Mouse (Mus musculus) T-helper 2 cell (primary cell): ENCODE results near the gene Pld3.

Experiments used
- in situ Hi-C: fragments of 300-600 bp; cut with MboI, MseI; formaldehyde crosslinking; loops from one replicate; pipeline ENCODE4 v1.15.1; 2025; ENCODE audit warnings: high pct_unique_total_duplicates

Gene Pld3

DNA sequence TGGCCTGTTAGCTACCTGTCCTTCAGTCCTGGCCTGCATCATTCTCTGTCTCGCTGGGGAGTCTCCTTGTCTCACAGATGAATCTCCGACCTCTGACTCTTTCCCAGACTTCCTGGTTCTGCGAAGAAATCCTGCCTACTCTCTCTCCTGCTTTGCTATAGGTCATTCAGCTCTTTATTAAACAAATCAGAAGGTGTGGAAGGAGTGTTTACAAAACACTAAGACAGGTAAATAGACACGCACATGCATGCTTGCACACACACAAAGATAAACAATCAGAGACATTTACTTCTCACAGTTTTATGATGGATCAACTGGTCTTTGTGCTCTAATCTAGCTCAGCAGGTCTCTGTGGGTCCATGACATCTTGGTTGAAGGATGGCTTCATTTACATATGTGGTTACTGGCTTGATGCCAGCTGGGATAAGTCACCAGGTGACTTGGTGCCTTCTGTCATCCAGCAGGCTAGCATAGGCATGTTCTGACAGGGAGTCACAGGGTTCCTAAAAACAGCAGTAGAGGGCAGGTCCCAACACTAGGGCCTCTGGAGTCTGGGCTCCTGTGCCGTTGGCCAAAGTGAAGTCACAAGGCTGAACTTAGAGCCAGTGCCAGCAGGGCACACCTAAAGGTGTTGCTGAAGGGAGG lies 16.7 kb upstream of the Pld3 start:
- in situ Hi-C loops: no loop called here

DNA sequence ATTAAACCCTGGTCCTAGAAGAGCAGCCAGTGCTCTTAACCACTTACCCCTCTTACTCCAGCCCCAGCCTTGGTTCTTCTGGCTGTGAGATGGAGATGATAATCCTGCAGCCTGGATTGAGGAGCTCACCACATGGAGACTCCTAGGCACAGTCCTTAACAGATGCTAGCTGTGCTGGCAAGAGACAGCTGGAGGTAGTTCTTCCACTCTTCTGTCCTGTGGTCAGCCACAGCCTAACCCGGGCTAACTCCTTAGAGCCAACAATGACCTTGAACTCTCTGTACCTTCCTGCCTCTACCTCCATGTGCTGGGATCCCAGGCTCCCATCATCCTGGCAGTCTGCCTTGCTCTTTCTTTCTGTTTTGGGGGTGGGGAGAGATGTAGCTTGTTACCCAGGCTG lies 8.0 kb upstream of the Pld3 start:
- in situ Hi-C loops: no loop called here

DNA sequence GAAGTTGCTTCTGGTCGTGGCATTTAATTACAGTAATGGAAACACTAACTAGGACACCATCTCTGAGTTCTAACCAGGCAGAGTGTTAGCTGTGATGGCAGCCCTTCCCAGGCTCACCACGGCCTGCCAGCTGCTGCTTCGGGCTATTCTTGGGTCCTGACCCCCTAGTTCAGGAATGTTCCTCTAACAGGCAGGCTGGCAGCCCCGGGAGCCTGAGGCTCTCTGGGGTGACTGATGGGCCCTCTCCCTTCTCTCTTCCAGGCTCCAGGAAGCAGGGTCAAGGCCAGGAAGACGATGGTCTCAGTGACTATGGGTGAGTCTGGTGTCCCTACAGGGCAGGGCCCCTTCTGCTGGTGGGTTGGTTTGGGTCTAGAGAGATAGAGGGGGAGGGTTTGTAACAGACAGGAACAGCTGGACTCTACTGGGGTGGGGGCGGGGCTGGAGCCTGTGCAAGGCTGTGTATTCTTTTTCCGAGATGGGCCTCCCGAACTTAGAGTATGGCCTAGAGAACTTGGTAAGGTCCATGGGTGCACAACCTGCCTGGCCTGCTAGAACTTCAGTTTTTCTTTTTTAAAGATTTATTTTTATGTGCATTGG lies 7.4 kb upstream of the Pld3 start:
- in situ Hi-C loops: no loop called here

DNA sequence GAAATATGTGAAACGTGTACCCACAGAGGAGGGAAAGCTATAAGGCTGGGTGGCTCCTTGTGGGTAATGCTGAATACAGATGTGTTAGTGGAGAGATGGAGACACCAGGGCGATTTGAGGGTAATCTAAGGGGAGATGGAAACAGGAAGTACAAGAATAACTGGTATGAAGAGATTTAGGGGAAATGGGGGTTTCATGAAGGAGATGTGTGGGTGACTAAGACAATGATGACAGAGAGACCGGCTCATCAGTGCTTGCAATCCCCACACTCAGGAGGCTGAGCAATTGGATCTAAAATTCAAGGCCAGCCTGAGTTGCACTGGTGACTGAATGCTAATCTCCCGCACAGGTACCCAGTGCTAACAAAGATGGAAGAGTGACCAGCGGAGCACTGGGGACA lies 948 bp downstream of the Pld3 start:
- in situ Hi-C loops: loop anchor here (5.0 kb wide), 1 partner anchor 105 kb away; the partner anchor contains the start of genes Blvrb and Sptbn4

DNA sequence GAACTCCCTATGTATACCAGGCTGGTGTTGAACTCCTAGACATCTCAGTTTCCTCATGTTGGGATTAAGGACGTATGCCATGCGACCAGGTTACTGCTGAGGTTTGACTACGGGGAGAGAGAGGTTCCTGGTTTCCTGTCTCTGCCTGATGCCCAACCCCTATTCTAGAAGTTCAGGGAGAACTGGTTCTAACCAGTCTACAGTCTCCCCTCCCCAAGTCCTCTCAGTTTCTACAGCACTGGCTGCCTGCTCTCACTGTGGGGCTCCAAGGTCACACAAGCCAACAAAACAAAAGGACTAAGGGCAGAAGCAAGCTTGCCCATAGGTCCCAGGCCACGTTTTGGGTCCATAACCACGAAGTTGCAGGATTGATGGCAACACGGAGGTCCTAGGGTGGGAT lies 3.4 kb downstream of the Pld3 start:
- in situ Hi-C loops: no loop called here

DNA sequence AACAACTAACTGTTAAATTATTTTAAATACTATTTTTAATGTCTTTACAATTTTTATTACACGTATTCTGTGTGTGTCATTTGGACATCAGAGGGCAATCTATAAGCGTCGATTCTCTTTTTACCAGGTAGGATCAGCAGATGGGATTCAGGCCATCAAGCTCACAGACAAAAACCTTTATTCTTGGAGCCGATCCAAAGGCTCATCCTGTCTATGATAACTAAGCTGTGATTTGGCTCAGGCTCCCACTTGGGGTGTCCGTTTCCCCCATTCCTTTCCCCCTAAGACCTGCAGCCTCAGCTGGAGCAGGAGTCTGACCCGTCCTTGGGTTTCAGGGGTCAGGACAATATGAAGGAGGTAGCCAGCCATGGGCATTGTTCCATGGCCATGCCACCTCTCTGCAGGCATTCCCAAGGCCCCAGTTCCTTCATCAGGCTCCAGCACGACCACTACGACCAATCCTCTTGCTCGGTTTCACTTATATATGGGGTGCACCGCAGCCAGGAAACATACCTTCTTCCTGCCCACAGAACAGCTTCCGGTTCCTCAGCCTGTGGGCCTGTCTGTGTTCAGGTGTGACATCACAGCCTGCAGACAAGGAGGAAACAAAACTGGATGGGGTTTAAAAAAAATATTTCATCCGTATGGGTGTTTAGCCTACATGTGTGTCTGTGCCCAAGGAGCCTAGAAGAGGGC lies 8.2 kb downstream of the Pld3 start:
- in situ Hi-C loops: loop anchor here (5.0 kb wide), 1 partner anchor 38 kb away; no protein-coding TSS in a partner anchor

DNA sequence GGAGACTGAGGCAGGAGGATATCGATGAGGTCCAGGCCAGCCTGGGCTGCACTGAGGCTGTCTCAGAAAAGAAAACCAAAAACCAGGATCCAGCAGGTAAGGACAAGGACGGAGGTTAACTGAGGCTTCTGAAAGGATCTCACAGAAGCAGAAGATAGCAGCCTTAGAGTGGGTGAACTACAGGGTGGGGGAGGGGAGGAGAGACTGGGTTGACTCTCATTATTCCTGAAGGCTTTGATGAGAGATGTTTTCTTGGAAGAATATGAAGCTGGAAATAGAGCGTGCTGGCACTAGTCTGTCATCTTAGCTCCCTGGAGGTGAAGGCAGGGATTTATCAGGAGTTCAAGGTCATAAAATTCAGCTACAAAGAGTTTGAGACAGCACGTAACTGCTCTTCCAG lies 9.2 kb downstream of the Pld3 start:
- in situ Hi-C loops: loop anchor here (5.0 kb wide), 1 partner anchor 37 kb away; no protein-coding TSS in a partner anchor

DNA sequence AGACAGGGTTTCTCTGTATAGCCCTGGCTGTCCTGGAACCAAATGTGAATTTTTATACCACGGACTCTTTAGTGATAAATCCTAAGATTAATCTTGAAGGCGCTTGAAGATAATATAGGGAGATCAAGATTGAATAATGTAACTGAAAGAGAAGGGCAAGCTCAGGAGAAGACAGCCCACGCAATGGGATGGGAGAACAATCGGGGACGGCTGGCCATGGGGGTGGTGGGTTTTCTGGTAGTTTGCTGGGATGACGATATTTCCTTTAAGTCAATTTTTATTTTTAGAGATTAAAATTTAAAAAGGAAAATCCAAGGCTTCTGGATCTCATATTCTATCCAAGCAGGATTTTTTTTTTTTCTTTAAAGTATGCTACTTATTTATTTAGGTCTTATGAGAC lies 10.0 kb downstream of the Pld3 start:
- in situ Hi-C loops: loop anchor here (5.0 kb wide), 1 partner anchor 36 kb away; no protein-coding TSS in a partner anchor

DNA sequence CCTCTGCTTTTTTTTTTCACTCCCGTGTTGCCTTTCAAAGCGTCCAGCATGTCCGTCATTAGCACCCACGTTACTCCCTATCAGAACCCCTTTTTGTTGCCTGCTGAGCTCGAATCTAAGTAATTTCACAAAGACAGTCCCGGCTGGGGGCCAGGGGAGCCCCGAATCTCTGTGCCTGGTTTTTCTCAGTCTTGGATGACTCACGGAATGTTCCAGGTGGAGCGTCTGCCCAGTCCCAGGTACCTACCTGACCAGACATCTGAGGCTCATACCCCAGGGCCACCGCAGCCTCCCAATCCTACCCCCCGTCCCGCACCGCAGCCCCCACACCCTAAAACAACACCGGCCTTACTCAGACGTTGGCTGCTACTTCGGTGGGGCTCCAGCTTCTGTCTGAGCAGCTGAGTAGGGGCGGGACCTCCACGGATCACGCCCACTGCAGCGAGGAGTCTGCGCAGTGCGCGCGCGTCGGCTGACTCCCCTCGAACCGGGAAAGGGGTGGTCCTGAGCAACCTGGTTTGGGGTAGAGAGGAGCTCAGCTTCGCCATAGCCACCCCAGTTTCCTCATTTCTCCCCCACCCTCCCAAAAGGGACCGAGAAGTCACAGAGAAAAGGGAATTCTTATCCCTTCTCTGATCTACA lies 10.5 kb downstream of the Pld3 start:
- in situ Hi-C loops: loop anchor here (5.0 kb wide), 1 partner anchor 35 kb away; no protein-coding TSS in a partner anchor

DNA sequence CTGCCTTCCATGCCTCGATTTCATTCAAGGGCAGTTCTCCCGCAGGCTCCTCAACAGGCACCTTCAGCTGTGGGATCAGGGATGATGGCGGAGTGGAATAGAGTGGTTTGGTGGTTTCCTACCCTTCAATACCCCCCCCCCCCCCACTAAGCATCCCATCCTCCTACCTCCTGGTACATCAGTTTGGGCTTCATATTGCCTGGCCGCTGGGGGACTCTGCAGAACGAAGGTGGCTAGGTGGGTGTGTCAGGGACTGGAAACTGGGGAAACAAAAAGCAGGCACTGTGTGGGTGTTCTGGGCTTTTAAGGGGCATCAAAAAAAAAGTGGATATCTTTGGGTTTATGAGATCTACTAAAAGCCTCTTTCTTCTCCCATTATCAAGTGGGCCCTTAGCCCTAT lies 11.1 kb downstream of the Pld3 start:
- in situ Hi-C loops: loop anchor here (5.0 kb wide), 1 partner anchor 35 kb away; no protein-coding TSS in a partner anchor

DNA sequence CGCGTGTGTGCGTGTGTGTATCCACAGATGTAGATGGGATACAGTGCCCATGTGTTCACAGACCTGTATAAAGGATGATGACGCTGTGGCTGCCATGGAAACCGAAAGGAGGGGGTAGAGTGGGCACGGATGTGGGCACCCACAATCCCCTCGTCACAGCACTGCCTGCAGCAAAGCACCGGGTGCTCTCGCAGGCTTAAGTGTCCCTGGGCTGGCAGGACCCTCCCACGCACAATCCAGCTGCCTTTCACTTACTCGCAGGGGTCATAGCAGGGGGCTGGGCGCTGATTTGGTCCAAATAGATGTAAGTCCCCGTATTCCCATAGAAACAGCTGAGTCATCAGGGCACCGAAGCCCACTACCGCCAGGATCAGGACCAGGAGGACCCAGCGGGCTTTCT lies 11.6 kb downstream of the Pld3 start:
- in situ Hi-C loops: loop anchor here (5.0 kb wide), 1 partner anchor 34 kb away; no protein-coding TSS in a partner anchor

DNA sequence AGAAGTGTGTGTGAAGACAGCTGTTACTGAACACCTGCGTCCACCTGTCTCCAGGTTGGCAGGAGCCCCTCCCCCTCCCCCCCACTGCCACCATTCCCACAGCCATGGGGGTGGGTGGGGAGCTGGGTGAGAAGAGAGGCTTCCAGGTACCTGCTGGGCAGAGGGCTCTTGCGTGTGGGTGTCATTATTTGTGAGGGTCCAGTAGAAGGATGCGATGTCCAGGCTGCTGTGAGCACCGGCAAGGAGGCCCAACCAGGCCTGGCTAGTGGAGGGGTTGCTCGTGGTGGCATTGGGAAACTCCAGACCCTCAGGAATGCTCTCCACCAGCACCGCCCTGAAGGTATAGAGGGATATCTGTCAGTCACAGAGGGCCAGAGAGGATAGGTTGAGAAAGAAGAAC lies 12.1 kb downstream of the Pld3 start:
- in situ Hi-C loops: loop anchor here (5.0 kb wide), 1 partner anchor 34 kb away; no protein-coding TSS in a partner anchor

DNA sequence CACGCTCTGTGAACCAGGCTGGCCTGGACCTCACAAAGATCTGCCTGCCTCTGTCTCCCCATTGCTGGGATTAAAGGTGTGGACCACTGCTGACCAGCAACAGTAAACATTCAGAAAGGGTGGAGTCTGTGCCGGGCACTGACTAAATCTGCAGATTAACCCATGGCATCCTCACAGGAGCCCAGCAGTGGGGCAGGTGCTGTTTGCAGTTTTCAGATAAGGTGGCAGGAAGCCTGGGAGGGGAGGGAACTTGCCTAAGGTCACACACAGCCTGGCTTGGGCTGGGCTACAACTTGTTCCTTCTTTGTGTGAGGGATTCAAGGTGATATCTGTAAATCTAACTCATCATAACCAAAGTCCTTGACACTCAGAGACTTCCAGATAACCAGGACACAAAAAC lies 12.5 kb downstream of the Pld3 start:
- in situ Hi-C loops: loop anchor here (5.0 kb wide), 1 partner anchor 33 kb away; no protein-coding TSS in a partner anchor

DNA sequence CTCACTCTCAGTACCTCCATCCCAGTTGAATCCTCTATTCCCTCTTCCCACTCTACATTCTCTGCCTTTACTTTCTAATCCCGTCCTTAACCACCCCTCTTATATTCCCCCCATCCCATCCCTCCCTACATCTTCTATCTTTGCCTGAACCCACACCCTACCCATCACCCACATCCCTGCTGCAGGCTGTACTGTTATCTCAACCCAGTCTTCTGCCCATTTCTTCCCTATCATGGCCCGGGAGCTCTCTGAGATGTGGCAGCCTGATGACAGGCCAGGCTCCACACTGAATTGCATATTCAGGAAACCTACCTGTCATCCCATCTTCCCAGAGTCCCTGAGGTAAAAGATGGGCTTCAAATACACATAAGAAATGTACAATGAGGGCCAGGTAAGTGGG lies 14.2 kb downstream of the Pld3 start:
- in situ Hi-C loops: no loop called here

DNA sequence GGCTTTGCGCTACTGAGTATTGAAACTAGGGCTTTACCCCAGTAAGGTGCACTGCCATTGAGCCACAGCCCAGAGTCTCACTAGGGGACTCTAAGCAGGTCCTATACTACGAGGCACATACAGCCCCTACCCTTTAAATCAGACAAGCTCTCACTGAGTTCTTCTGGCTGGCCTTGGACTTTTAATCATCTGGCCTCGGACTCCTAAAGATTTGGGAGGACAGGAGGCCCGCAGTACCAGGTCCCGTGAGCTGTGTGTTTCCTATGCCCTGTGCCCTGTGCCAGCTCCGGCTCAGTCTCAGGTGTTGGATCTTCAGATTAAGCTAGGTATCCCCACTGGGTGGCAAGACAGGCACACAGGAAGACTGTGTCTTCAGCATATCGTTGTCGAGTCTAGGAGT lies 15.0 kb downstream of the Pld3 start:
- in situ Hi-C loops: no loop called here

DNA sequence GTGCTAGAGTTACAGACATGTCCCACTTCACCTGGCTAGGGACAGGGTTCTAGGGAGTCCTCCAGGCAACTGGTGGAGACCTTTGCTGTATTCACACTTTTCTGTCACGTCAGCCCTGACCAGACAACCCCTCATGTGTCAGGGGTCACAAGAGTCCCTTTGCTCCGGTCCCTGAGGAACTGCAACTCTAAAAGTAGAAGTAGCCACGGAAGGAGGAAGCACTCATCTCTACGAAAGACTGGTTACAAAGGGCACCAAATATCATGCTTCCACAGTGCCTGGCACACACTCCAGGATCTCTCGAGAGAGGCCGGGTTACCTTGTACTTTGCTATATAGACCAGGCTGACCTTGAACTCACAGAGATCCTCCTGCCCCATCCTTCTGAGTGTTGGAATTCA lies 16.4 kb downstream of the Pld3 start:
- in situ Hi-C loops: no loop called here

DNA sequence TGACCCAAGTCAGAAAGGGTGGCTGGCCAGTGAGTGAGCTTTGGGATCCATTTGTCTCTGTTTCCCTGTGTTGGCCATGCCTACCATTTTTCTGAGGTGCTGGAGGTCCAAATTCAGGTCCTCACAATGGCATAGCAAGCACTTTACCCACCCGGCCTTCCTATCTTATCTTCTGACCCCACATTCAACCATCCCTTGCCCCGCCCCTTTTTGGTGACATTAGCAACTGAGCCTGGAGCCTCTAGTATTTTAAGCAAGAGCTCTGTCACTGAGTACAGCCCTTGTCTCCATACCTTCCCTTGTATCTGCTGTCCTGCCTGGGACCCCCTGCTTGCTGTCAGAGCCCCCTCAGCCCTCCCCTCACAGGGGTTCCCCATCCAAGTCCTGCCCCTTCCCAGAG lies 17.6 kb downstream of the Pld3 start:
- in situ Hi-C loops: no loop called here

DNA sequence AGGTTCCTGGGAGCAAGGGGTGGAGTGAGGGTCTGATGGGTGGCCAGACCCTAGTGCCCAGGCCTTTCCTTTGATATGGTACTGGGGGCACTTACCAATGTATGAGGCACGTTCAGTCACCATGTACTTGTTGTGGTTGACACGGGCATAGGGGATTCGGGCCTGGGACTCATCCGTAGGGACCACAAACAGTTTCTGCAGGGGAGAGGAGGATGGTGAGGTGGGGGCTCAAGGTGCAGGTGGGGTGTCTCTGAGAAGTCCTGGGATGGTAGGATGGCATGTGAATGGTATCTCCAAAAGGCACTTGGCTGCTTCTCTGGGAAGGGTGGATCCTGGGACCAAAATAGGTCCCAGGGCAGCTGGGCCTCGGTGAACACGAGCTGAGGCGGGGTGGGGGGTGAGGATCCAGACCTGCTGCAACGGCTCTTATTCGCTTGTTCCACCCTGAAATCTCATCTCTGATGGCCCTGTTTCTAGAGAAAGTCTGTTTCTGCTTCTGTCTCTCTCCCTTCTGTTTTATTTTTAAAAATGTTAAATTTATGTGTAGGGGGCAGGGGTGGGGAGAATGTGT lies 20.5 kb downstream of the Pld3 start:
- in situ Hi-C loops: no loop called here

DNA sequence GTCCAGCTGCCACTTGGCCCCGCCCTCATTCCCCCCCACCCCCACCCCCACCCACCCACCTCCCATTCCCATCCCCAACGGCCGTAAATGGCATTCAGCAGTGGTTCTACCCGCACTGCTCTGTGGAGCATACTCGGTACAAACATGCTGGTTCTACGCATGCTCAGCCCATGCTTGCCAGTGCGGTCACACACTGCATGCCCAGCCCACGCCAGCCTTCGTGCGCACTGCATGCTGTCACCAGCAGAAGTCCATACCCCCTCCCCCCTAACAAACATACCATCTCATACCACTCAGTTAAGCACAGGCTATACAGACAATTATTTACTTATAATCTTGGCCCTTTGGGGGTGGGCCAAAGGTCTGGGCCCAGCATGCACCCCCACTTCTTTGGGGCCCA lies 21.3 kb downstream of the Pld3 start:
- in situ Hi-C loops: no loop called here

DNA sequence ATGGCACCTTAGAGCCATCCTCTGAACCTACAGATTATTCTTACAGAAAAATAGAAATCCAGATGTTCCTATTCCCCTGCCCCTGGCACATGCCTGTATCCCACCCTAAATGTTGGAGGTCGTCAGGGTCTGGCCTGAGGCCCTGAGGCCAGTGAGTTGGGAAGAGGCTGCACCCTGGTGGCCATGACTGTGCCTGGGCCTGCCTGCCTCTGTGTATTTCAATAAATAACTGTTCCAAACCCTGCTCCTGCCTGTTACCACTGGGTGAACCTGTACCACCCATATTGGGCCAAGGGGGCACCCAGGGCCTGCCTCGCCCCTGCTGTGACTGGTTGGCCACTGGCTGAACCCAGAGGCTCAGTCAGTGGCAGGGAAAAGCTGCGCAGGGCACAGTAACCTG lies 22.1 kb downstream of the Pld3 start:
- in situ Hi-C loops: no loop called here

DNA sequence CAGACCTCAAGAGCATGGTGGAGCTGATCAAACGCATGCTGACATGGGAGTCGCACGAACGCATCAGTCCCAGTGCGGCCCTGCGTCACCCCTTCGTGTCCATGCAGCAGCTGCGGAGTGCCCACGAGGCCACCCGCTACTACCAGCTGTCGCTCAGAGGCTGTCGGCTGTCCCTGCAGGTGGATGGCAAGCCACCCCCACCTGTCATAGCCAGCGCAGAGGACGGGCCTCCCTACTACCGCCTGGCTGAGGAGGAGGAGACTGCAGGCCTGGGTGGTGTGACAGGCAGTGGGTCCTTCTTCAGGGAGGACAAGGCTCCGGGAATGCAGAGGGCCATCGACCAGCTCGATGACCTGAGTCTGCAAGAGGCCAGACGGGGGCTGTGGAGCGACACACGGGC lies 23.9 kb downstream of the Pld3 start:
- in situ Hi-C loops: loop anchor here (5.0 to 10.0 kb wide), 2 partner anchors 102 to 194 kb away; partner anchors contain the start of gene Ltbp4
